ENCODE assay signal across 7 mouse cellular contexts in genomic region chrX:94796845-94797244, GRCm38 (mm10).
DNase-seq lines count a peak whose midpoint lies in the region; ATAC-seq and TF ChIP-seq lines count a peak whose summit lies in the region.
"Not testable (repeated sequence)": the region's sequence is repeated elsewhere in the genome, so short reads cannot be mapped to it uniquely, and the experiment has no call there.

No protein-coding gene starts in this region.

- no CpG with 5 or more reads among the region's 37 CpGs for WGBS in forebrain, embryonic 12.5 days
- WGBS in heart, embryonic 12.5 days: no CpG with 5 or more reads among the region's 37 CpGs
- WGBS in hindbrain, embryonic 15.5 days: no CpG with 5 or more reads among the region's 37 CpGs
- WGBS in kidney, embryonic 16.5 days: no CpG with 5 or more reads among the region's 37 CpGs
- no CpG with 5 or more reads among the region's 37 CpGs for WGBS in lung, embryonic 14.5 days
- no CpG with 5 or more reads among the region's 37 CpGs for WGBS in midbrain, embryonic 14.5 days

- H3K27me3 ChIP-seq in forebrain, embryonic 12.5 days; heart, embryonic 12.5 days (replicated peaks); hindbrain, embryonic 15.5 days; kidney, embryonic 16.5 days (ENCODE audit: insufficient read depth, low read length); lung, embryonic 14.5 days (ENCODE audit: insufficient read depth, low read length); midbrain, embryonic 14.5 days (ENCODE audit: control insufficient read depth, insufficient read depth, low read length): not testable (repeated sequence)

- peak; percentile 57 for ATAC-seq in forebrain, embryonic 12.5 days (ENCODE audit: low FRiP score)
- ATAC-seq in heart, embryonic 12.5 days (ENCODE audit: insufficient number of reproducible peaks, low FRiP score): peak; percentile 46; the same call in 1 of the 2 replicates
- peak; percentile 29; the same call in 1 of the 2 replicates for ATAC-seq in hindbrain, embryonic 15.5 days (ENCODE audit: low FRiP score, low read depth)
- peak; percentile 26; the same call in 1 of the 2 replicates for ATAC-seq in kidney, embryonic 16.5 days (ENCODE audit: low FRiP score, low TSS enrichment)
- ATAC-seq in lung, embryonic 14.5 days (ENCODE audit: insufficient read depth): peak; percentile 39; the same call in 1 of the 2 replicates
- ATAC-seq in midbrain, embryonic 14.5 days (ENCODE audit: low FRiP score, low TSS enrichment): peak; percentile 37; the same call in 1 of the 2 replicates
- peak; percentile 13; the same call in 1 of the 2 replicates for ATAC-seq in neutrophil, adult 5-6 weeks (ENCODE audit: extremely low read depth, insufficient number of reproducible peaks, low FRiP score, poor library complexity, severe bottlenecking)

- not testable (repeated sequence) for H3K9me3 ChIP-seq in forebrain, embryonic 12.5 days; heart, embryonic 12.5 days (replicated peaks); hindbrain, embryonic 15.5 days; kidney, embryonic 16.5 days (ENCODE audit: low read length); lung, embryonic 14.5 days (ENCODE audit: low read depth, low read length); midbrain, embryonic 14.5 days (ENCODE audit: control insufficient read depth, low read length)

- H3K4me1 ChIP-seq in forebrain, embryonic 12.5 days; heart, embryonic 12.5 days (replicated peaks); hindbrain, embryonic 15.5 days (replicated peaks); kidney, embryonic 16.5 days (ENCODE audit: insufficient read depth, low read length); lung, embryonic 14.5 days (ENCODE audit: insufficient read depth); midbrain, embryonic 14.5 days (ENCODE audit: control insufficient read depth, insufficient read depth, low read length): not testable (repeated sequence)

- H3K4me2 ChIP-seq in forebrain, embryonic 12.5 days; heart, embryonic 12.5 days; hindbrain, embryonic 15.5 days; kidney, embryonic 16.5 days (replicated peaks; ENCODE audit: low read depth, low read length); lung, embryonic 14.5 days; midbrain, embryonic 14.5 days (ENCODE audit: low read length): not testable (repeated sequence)

- not testable (repeated sequence) for H3K4me3 ChIP-seq in forebrain, embryonic 12.5 days (replicated peaks); heart, embryonic 12.5 days; hindbrain, embryonic 15.5 days; kidney, embryonic 16.5 days (ENCODE audit: low read length); lung, embryonic 14.5 days (ENCODE audit: low read depth, low read length); midbrain, embryonic 14.5 days (replicated peaks; ENCODE audit: low read depth, low read length)

- DNase-seq in lung, embryonic 14.5 days; midbrain, embryonic 14.5 days: not testable (repeated sequence)

- not testable (repeated sequence) for H3K36me3 ChIP-seq in forebrain, embryonic 12.5 days (replicated peaks); heart, embryonic 12.5 days; hindbrain, embryonic 15.5 days; kidney, embryonic 16.5 days (ENCODE audit: insufficient read depth, low read length); lung, embryonic 14.5 days (ENCODE audit: insufficient read depth); midbrain, embryonic 14.5 days (ENCODE audit: control insufficient read depth, insufficient read depth, low read length)

- not testable (repeated sequence) for H3K27ac ChIP-seq in forebrain, embryonic 12.5 days; heart, embryonic 12.5 days (ENCODE audit: poor library complexity, severe bottlenecking); hindbrain, embryonic 15.5 days (replicated peaks); kidney, embryonic 16.5 days (ENCODE audit: low read length); lung, embryonic 14.5 days (ENCODE audit: low read depth); midbrain, embryonic 14.5 days (replicated peaks; ENCODE audit: low read depth, low read length)

- TF ChIP-seq CTCF in lung, embryonic 14.5 days (IDR thresholded peaks at IDR 0.05; ENCODE audit: low read depth): not testable (repeated sequence)

- not testable (repeated sequence) for H3K9ac ChIP-seq in forebrain, embryonic 12.5 days; heart, embryonic 12.5 days; hindbrain, embryonic 15.5 days; kidney, embryonic 16.5 days (replicated peaks; ENCODE audit: low read length); lung, embryonic 14.5 days; midbrain, embryonic 14.5 days (replicated peaks; ENCODE audit: low read length)
